Mouse (Mus musculus) ES-E14 (cell line): ENCODE results near the gene Rabif.

Experiments
- CHD2 ChIP-seq: IDR thresholded peaks from 2 replicates; pipeline ENCODE4 v1.6.1; 2014; ENCODE audit warnings: mild to moderate bottlenecking, low read depth, low read length, inconsistent platforms
- HCFC1 ChIP-seq: IDR thresholded peaks from 2 replicates; pipeline ENCODE4 v1.6.1; 2012; ENCODE audit warnings: low read length, inconsistent platforms, borderline replicate concordance; ENCODE audit not compliant: insufficient read depth

DNA sequence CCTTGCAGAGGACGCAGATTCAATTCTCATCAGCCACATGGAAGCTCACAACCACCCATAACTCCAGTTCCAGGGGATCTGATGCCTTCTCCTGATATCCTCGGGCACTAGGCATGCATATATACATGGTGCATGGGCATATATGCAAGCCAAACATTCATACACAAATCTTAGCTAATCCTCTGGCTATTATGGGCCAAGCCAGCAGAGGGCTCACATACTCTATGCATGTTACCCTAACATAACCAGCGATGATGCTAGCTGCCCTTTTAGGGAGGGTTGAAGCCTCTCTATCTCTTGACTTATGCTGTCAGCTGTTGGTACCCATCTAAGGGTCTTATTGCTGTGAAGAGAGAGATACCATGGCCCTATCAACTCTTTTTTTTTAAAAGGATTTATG lies 43.5 kb upstream of the Rabif start:
- no peak for TF ChIP-seq CHD2
- no peak for TF ChIP-seq HCFC1
